Mouse (Mus musculus): Measurements from ENCODE around the gene Atf3. TPM values are rescaled to one million over a fixed set of nuclear protein-coding genes. Genes with fewer than 3 reads are reported as not detected.
A peak's percentile ranks its signal among the peaks of the same experiment; 100 is the strongest.
"Not testable (repeated sequence)": the region's sequence is repeated elsewhere in the genome, so short reads cannot be mapped to it uniquely, and the experiment has no call there.

Atf3 gene
- total RNA-seq, 2 experiments from 2014 or later = 6.0 to 30.7 TPM

DNA sequence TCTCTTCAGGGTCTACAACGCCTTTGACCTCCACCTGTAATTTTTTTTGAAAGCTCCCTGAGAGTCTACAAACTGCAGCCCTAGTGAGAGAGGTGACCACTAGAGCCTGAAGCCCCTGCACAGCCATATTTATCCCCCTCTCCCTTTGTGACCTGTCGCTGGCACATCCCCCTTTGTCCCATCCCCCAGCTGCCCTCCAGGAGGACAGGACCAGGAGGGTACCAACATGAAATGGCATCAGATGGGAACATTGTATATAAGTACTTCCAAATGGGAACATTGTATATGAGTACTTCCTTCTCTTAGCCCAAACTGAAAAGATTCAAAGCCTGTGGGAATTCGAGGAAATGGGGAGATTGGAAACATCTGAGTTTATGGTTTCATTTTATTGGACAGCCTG lies 53.1 kb downstream of the Atf3 start, which contains the start of gene Fam71a:
TSS of gene Fam71a (minus strand) at position 101 of the 400 bp plus-strand sequence.
- no peak for DNase-seq (ENCODE audit: low spot score in 2 of 2)

DNA sequence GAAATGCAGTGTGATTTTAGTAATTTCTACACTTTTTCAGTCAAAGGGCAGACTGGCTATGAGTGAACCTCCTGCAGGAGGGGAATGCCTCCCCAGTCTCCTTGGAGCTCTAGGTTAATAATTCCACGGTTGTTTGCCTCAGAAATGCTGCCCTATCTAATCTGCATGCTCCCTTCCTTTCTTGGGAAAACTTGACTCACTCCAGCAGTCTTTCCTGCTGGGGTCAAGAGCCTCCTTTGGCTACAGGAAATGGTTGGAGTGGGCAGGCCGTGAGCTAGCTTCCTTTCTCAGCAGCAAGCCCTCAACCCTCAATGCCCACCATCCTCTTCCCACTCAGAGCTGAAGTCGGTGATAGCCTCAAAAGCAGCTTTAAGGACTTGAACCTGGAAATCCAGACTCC lies 63.5 kb downstream of the Atf3 start:
- DNase-seq (ENCODE audit: low spot score in 2 of 2) = no peak

- DNase-seq (ENCODE audit: low spot score in 2 of 2) = peak; percentile 33 to 35
These were observed 64.8 kb downstream of the Atf3 start for GRCm38 (mm10) chr1:191153052-191153451.

GRCm38 (mm10) chr1:191150924-191151605 lies 66.8 kb downstream of the Atf3 start:
- DNase-seq (ENCODE audit: low spot score in 2 of 2) = no peak

- not testable (repeated sequence) for DNase-seq (ENCODE audit: low spot score in 2 of 2)
These were observed 68.3 kb downstream of the Atf3 start for GRCm38 (mm10) chr1:191149489-191149888.

- DNase-seq (ENCODE audit: low spot score in 2 of 2) = no peak
These were observed 76.9 kb downstream of the Atf3 start for GRCm38 (mm10) chr1:191140983-191141382.

DNA sequence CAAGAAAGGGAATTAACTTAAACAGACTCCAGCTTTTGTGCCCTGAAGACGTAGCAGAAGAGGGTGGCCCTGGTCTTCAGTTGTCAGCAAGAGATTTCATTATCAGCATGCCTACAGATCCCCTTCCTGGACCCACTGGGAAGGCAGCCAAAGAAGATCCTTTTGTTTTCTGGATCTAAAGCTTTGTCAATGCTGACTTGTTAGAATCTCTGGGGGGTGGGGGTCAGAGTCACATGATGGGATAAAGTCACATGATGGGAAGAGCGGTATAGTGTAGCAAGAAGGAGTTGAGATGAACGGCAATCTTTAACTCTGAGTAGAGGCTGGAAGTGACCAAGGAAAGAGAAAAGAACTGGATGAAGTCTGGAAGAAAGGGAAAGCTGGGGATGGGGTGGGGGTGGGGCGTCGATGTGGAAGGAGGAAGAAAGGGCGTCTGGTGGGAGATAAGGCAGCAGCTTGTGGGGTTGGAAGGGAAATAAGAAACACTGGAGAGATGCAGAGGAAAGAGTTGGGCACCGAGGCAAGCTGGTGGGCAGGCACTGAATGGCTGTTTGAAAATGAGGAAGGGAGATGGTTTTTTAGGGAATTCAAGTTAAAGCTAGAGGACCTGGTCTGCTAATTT lies 78.9 kb downstream of the Atf3 start:
- no peak for DNase-seq (ENCODE audit: low spot score in 2 of 2)

GRCm38 (mm10) chr1:191138436-191138835 lies 79.4 kb downstream of the Atf3 start:
- DNase-seq (ENCODE audit: low spot score in 2 of 2) = no peak

DNA sequence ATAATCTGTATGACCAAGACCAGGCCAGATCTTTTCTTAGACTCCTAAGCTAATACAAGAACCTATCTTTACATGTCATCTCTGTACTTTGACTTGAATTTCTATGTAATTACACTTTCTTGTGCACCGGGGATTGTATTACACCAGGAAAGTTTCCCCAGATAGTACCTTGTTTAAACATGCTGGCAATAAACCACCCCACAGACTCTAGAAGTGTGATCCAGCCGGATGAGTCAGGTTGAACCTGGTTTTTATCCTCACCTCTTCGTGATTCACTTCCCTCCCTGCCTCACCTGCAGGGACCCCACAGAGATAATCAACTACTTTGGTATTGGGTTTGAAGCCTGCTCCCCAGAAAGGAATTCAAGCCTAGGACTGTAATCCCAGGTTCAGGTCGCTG lies 82.4 kb downstream of the Atf3 start:
- DNase-seq (ENCODE audit: low spot score in 2 of 2) = no peak

- no peak for DNase-seq (ENCODE audit: low spot score in 2 of 2)
These were observed 84.9 kb downstream of the Atf3 start for GRCm38 (mm10) chr1:191132934-191133333.

GRCm38 (mm10) chr1:191132240-191132639 lies 85.6 kb downstream of the Atf3 start:
- DNase-seq (ENCODE audit: low spot score in 2 of 2) = no peak

- no peak for DNase-seq (ENCODE audit: low spot score in 2 of 2)
These were observed 86.1 kb downstream of the Atf3 start for GRCm38 (mm10) chr1:191131692-191132091.

DNA sequence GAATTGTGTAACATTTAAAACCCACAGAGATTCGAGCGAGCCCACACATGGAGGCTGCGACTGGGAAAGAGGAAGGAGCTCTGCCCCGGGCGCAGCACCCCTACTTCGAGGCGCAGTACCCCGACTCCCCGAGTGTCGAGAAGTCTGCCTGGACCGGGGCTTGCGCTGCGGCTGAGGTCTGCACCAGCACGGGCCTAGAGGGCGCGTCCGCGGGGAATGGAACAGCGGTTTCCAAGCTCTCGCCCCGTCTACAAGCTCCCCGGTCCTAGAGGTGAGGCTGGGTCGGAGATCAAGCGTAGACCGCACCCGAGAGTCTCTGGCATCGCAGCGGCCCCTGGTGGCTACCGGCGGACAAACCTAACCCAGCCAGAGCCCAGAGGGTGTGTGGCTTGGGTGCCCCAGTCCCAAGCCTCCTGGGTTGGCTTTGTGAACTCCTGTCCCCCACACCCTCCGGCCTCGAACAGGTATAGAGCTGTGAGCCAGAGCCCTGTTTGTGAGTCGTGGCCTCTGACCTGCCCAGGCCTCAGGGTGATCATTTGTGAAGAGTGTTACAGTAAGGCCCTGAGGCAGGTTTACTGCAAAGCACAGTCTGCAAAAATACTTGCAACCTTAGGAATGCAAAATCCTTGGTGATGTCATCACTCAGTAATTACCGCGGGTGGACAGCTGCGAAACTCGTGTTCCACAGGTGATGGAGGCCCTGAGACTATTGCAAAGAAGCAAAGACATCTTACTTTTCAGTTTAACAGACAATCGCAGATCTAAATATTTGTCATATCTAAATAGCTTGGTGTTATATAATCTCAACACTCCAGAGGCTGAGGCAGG lies 91.8 kb downstream of the Atf3 start:
- DNase-seq (ENCODE audit: low spot score in 2 of 2) = peak; percentile 67 to 73

- DNase-seq (ENCODE audit: low spot score in 2 of 2) = no peak
These were observed 93.6 kb downstream of the Atf3 start for GRCm38 (mm10) chr1:191124288-191124687.

DNA sequence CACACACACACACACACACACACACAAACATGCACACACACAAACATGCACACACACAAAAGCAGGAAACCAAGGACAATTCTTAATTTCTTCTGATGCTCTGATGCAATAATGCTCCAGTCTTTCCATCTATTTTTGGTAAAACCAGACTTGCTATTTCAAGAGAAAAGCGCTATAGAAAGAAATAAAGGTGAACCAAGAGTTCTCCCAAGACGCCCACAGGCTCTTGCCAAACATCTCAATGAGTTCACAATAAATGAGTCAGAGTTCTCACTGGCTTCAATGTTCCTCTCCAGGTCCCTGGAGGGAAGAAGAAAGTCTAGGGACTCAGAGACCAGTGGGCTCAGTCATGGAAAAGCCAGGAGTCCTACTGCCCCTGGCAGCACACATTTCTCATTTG lies 94.1 kb downstream of the Atf3 start:
- no peak for DNase-seq (ENCODE audit: low spot score in 2 of 2)

DNA sequence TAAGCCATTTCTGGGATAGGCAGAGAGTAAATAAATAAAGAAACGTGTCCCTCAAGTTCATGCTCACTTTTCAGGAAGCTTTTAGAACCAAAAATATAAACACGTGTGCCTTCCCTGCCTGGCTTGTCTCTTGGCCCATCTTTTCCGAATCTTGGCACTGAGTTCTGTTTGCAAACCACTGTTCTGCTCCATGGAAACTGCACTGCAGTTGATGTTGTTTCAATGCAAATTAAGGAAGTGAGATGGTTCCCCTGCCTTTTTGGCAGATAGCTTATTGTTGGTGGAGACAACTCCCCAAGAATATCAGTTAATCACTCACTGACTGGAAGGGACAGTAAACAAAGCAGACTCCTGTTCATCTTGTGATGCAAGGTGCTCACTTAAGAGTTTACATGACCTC lies 95.1 kb downstream of the Atf3 start:
- DNase-seq (ENCODE audit: low spot score in 2 of 2) = no peak

Other genes starting within 250 kb of the Atf3 start
- under 1 TPM in 1 of 2 experiments, not detected in 1; 0.22 TPM for gene Vash2, start 238.7 kb downstream of the Atf3 start, total RNA-seq (2021)
- gene Flvcr1, start 191.9 kb downstream of the Atf3 start, total RNA-seq (2021) = 10 to 100 TPM in 1 of 2 experiments, 1 to 10 TPM in 1; 9.9 to 14.6 TPM
- not detected for gene Spata45, start 181.4 kb downstream of the Atf3 start, total RNA-seq (2021)
- gene Tatdn3, start 155.1 kb downstream of the Atf3 start, total RNA-seq (2021) = 10 to 100 TPM; 14.0 to 16.4 TPM
- gene Nsl1, start 155.0 kb downstream of the Atf3 start, total RNA-seq (2021) = under 1 TPM; 0.58 to 0.63 TPM
- 1 to 10 TPM; 1.5 to 9.7 TPM for gene Batf3, start 120.2 kb downstream of the Atf3 start, total RNA-seq (2021)
- not detected for gene Fam71a, start 53.2 kb downstream of the Atf3 start, total RNA-seq (2021)
- 10 to 100 TPM; 90.4 to 91.1 TPM for gene Nenf, start 100.2 kb upstream of the Atf3 start, total RNA-seq (2021)
- 1 to 10 TPM; 4.7 to 5.7 TPM for gene Tmem206, start 107.9 kb upstream of the Atf3 start, total RNA-seq (2021)
- 100 to 1,000 TPM; 196 to 437 TPM for gene Ppp2r5a, start 185.2 kb upstream of the Atf3 start, total RNA-seq (2021)